Mouse (Mus musculus) lung, adult 2 months (tissue): ENCODE data around the gene Cdv3.

Experiments used
- CTCF ChIP-seq: fragments of 200-500 bp; IDR thresholded peaks from 2 replicates; pipeline ENCODE4 v1.5.1; 2011; ENCODE audit warnings: mild to moderate bottlenecking, low read length, control low read depth; ENCODE audit not compliant: insufficient read depth
- POLR2A ChIP-seq: fragments of 200-500 bp; IDR thresholded peaks from 2 replicates; pipeline ENCODE4 v1.6.1; 2011; ENCODE audit warnings: low read depth, mild to moderate bottlenecking, control low read depth, low read length, borderline replicate concordance; ENCODE audit errors: extremely low read depth

DNA sequence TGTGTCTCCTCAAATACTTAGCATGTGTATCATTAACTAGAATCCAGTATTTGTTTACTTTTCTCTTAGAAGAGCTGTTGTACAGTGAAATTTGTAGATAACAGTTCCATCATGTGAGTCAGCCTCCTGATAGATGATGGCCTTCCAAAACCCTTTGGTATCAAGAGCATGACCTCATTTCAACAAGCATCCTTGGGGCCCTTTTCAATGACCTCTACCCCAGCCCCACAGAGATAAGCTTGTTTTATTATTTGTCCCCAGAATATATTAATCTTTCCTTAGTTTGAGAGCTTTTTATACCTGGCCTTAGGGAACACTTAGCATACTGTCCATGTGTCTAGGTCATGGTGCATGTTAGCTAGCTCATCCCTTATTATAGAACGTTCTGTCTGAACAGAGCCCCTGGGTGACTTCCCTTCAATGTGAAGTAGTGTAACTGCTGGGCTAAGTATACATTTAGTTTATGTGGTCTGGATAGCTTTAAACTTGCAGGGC is 17.6 kb downstream of the Cdv3 start:
- TF ChIP-seq CTCF (no peak), POLR2A (no peak)
